In genomic region chr9:72400121-72400520, GRCm38 (mm10) we compare ENCODE assay signal across 30 mouse cellular contexts. TPM values are rescaled to one million over a fixed set of nuclear protein-coding genes. Genes with fewer than 3 reads are reported as not detected.
DNase-seq lines count a peak whose midpoint lies in the region; ATAC-seq and TF ChIP-seq lines count a peak whose summit lies in the region.
"Had no signal": no experiment of that assay in that cellular context is flagged by ENCODE, and none has a peak within 500 bp of the region (broad histone marks: within the 10 kb centered on the region; RNA-seq: fewer than 3 reads in every experiment).

No protein-coding gene starts in this region.

- no peak for DNase-seq in heart, postnatal 0 days (ENCODE audit: low spot score)
- no peak for DNase-seq in heart, postnatal 25 days (ENCODE audit: low spot score)
- DNase-seq in CD4-positive helper T cell, adult 2 months (ENCODE audit: low read depth, low spot score), result peak; percentile 27
- DNase-seq in telencephalon, adult 2 months (ENCODE audit: low read depth, low spot score), result peak; percentile 34
- DNase-seq in urinary bladder, adult 18-20 months (ENCODE audit: low spot score in 2 of 2), result no peak
- DNase-seq in liver, postnatal 0 days, result no peak
- DNase-seq: adrenal gland, postnatal 14 days; cerebellum, adult 11-12 months; cerebellum, adult 9-11 months; embryo, embryonic 11 days; gastrocnemius, adult 2 months; gastrocnemius, postnatal 36 days; heart, adult 2 months; heart, postnatal 14 days; kidney, adult 18-20 months; kidney, postnatal 25 days; left cerebral cortex, postnatal 4 days; lung, adult 18-20 months had no signal

- no peak overlapping the region for H3K4me2 ChIP-seq in heart, postnatal 0 days (ENCODE audit: low read depth, low read length)
- no peak overlapping the region for H3K4me2 ChIP-seq in liver, postnatal 0 days (ENCODE audit: low read depth, low read length)
- H3K4me2 ChIP-seq: embryonic facial prominence, embryonic 12.5 days; heart, embryonic 13.5 days; kidney, embryonic 15.5 days; liver, embryonic 12.5 days; midbrain, embryonic 15.5 days; neural tube, embryonic 13.5 days had no signal

- no peak overlapping the region for H3K4me3 ChIP-seq in heart, postnatal 0 days (ENCODE audit: low read depth, low read length)
- no peak overlapping the region for H3K4me3 ChIP-seq in liver, postnatal 0 days (ENCODE audit: low read depth, low read length)
- H3K4me3 ChIP-seq: embryonic facial prominence, embryonic 12.5 days; gastrocnemius, adult 2 months; heart, adult 2 months; heart, embryonic 13.5 days; kidney, embryonic 15.5 days; liver, embryonic 12.5 days; midbrain, embryonic 10.5 days; midbrain, embryonic 15.5 days; neural tube, embryonic 13.5 days had no signal

- TF ChIP-seq EP300 in heart, postnatal 0 days (IDR thresholded peaks at IDR 0.05; ENCODE audit: low read depth), result no peak
- no peak for TF ChIP-seq EP300 in liver, postnatal 0 days (IDR thresholded peaks at IDR 0.05; ENCODE audit: low read depth)

- H3K9ac ChIP-seq in heart, postnatal 0 days (replicated peaks; ENCODE audit: low read depth, low read length), result no peak overlapping the region
- no peak overlapping the region for H3K9ac ChIP-seq in liver, postnatal 0 days (replicated peaks)
- H3K9ac ChIP-seq: embryonic facial prominence, embryonic 12.5 days; heart, embryonic 13.5 days; kidney, embryonic 15.5 days; liver, embryonic 12.5 days; midbrain, embryonic 15.5 days; neural tube, embryonic 13.5 days had no signal

- H3K36me3 ChIP-seq in heart, postnatal 0 days (replicated peaks; ENCODE audit: control insufficient read depth, insufficient read depth, low read length), result no peaks in the 10 kb centered on the region
- no peaks in the 10 kb centered on the region for H3K36me3 ChIP-seq in liver, postnatal 0 days (replicated peaks; ENCODE audit: insufficient read depth, low read length)
- H3K36me3 ChIP-seq: embryonic facial prominence, embryonic 12.5 days; heart, embryonic 13.5 days; kidney, embryonic 15.5 days; liver, embryonic 12.5 days; midbrain, embryonic 10.5 days; midbrain, embryonic 15.5 days; neural tube, embryonic 13.5 days had no signal

- peak overlapping the region; percentile 34; the same call in 1 of the 2 replicates for H3K27ac ChIP-seq in heart, postnatal 0 days (ENCODE audit: low read depth)
- no peak overlapping the region for H3K27ac ChIP-seq in liver, postnatal 0 days (ENCODE audit: low read depth)
- H3K27ac ChIP-seq: embryonic facial prominence, embryonic 12.5 days; gastrocnemius, adult 2 months; heart, adult 2 months; heart, embryonic 13.5 days; kidney, embryonic 15.5 days; liver, embryonic 12.5 days; macrophage; midbrain, embryonic 10.5 days; midbrain, embryonic 15.5 days; neural tube, embryonic 13.5 days had no signal

- WGBS in heart, postnatal 0 days, result 39% methylated on average over 4 of the region's 4 CpGs
- 28% methylated on average over 4 of the region's 4 CpGs for WGBS in liver, postnatal 0 days (ENCODE audit: insufficient replicate concordance)

- ATAC-seq in heart, postnatal 0 days (ENCODE audit: insufficient read depth, low read depth), result no peak
- peak; percentile 25; the same call in 1 of the 2 replicates for ATAC-seq in granulocyte monocyte progenitor cell, adult 5-6 weeks (replicated peaks; ENCODE audit: poor library complexity, severe bottlenecking)
- ATAC-seq in liver, postnatal 0 days, result no peak
- ATAC-seq: forebrain, embryonic 14.5 days; hindbrain, embryonic 16.5 days; liver, embryonic 12.5 days; lung, postnatal 0 days; midbrain, embryonic 15.5 days had no signal

- intact Hi-C loops in heart, postnatal 25 days (cut with DNase I), result loop anchor here (10.0 kb wide), 1 partner anchor 755 kb away; no protein-coding TSS in a partner anchor

- H3K9me3 ChIP-seq in heart, postnatal 0 days (replicated peaks; ENCODE audit: control insufficient read depth, low read length), result no peaks in the 10 kb centered on the region
- no peaks in the 10 kb centered on the region for H3K9me3 ChIP-seq in liver, postnatal 0 days (ENCODE audit: low read length)
- H3K9me3 ChIP-seq: embryonic facial prominence, embryonic 12.5 days; heart, embryonic 13.5 days; kidney, embryonic 15.5 days; liver, embryonic 12.5 days; midbrain, embryonic 10.5 days; midbrain, embryonic 15.5 days; neural tube, embryonic 13.5 days had no signal

- H3K4me1 ChIP-seq in heart, postnatal 0 days (ENCODE audit: control insufficient read depth, insufficient read depth), result no peaks in the 10 kb centered on the region
- peaks cover 4% of the 10 kb centered on the region; the same call in 1 of the 2 replicates for H3K4me1 ChIP-seq in liver, postnatal 0 days (ENCODE audit: insufficient read depth)
- H3K4me1 ChIP-seq: kidney, embryonic 15.5 days; midbrain, embryonic 10.5 days had no signal

- no peaks in the 10 kb centered on the region for H3K27me3 ChIP-seq in heart, postnatal 0 days (ENCODE audit: control insufficient read depth, insufficient read depth, low read length)
- no peaks in the 10 kb centered on the region for H3K27me3 ChIP-seq in liver, postnatal 0 days (ENCODE audit: insufficient read depth, low read length)
- H3K27me3 ChIP-seq: embryonic facial prominence, embryonic 12.5 days; heart, embryonic 13.5 days; kidney, embryonic 15.5 days; midbrain, embryonic 15.5 days; neural tube, embryonic 13.5 days had no signal

- TF ChIP-seq CTCF in heart, postnatal 0 days (IDR thresholded peaks at IDR 0.05; ENCODE audit: low read depth), result no peak
- no peak for TF ChIP-seq CTCF in liver, postnatal 0 days (IDR thresholded peaks at IDR 0.05; ENCODE audit: low read depth)

RNA-seq across cellular contexts. Expression of gene Mns1, which starts 37.7 kb away (rescaled TPM):
- 1.1 and 2.3 TPM in 2 replicates for total RNA-seq in heart, postnatal 0 days (2014; rRNA removed; ENCODE audit: low replicate concordance)
- 4.7 and 5.1 TPM in 2 replicates for polyA plus RNA-seq in heart, postnatal 0 days (2015; fragmentation: Nextera tagmentation; extraction: Ambion mirVana)
- total RNA-seq in heart, postnatal 25 days (2021), result under 1 TPM; 0.11 to 0.13 TPM
- 22.2 and 32.6 TPM in 2 replicates for total RNA-seq in granulocyte monocyte progenitor cell, adult 5-6 weeks (2014; fragmentation: Nextera tagmentation)
- total RNA-seq in granulocyte monocyte progenitor cell, adult 5-6 weeks (2017), result 54.5 and 87.7 TPM in 2 replicates
- 36.4 and 41.9 TPM in 2 replicates for polyA plus RNA-seq in liver, postnatal 0 days (2015; fragmentation: Nextera tagmentation; extraction: Ambion mirVana)

Comparison
In these comparisons a context has a peak if more than half of its experiments do, and no peak if none do; other contexts are left out.
1. DNase-seq: peak in CD4-positive helper T cell, adult 2 months (single experiment) and telencephalon, adult 2 months (single experiment); none in heart, postnatal 0 days (single experiment), heart, postnatal 25 days (single experiment), urinary bladder, adult 18-20 months (0 of 2) and liver, postnatal 0 days (single experiment).